ENCODE assay signal across 8 mouse cellular contexts in the genomic region with DNA sequence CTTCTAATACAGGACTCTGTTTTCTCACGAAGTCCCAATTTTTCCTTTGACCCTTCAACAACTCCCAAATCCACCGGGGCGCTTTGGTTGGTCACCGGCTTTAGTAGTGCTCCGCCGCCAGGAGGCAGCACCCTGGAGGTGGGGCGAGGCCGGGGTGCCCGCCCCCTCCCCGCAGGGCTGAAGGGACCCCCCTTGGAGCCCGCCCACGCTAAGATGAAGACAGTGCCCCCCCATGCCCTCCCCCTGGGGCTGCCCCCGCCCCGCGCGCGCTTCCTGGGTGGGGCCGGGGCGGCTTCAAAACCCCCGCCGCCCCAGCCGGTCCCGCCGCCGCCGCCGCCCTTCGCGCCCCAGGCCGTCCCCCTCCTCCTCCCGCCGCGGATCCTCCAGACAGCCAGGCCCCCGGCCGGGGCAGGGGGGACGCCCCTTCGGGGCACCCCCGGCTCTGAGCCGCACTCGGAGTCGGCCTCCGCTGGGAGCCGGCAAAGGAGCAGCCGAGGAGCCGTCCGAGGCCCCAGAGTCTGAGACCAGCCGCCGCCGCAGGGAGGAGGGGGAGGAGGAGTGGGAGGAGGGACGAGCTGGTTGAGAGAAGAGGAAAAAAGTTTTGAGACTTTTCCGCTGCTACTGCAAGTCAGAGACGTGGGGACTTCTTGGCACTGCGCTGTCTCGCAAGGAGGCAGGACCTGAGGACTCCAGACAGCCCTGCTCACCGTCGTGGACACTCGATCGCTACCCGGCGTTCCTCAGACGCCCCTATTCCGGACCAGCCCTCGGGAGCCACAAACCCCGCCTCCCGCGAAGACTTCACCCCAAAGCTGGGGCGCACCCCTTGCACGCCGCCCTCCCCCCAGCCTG. TPM values are rescaled to one million over a fixed set of nuclear protein-coding genes. Genes with fewer than 3 reads are reported as not detected.
DNase-seq lines count a peak whose midpoint lies in the region; ATAC-seq lines count a peak whose summit lies in the region.

Gene Tgfb1 (plus strand): TSS at position 323 of the 852 bp plus-strand sequence.

- H3K9ac ChIP-seq in forebrain, embryonic 13.5 days = peak within 1 kb of the TSS; percentile 59

- H3K4me2 ChIP-seq in forebrain, embryonic 13.5 days = peak within 1 kb of the TSS; percentile 66

- H3K4me1 ChIP-seq in forebrain, embryonic 13.5 days = peaks cover 39% of the 10 kb centered on the region
- H3K4me1 ChIP-seq in limb, embryonic 10.5 days = peaks cover 44% of the 10 kb centered on the region
- peaks cover 40% of the 10 kb centered on the region for H3K4me1 ChIP-seq in midbrain, embryonic 10.5 days

- peak; percentile 87 for DNase-seq in adrenal gland, postnatal 10 days
- DNase-seq in heart, postnatal 36 days = peak; percentile 85 to 91
- DNase-seq in limb, embryonic 10.5 days (ENCODE audit: low spot score) = peak; percentile 82
- peak; percentile 74 for DNase-seq in midbrain, embryonic 10.5 days (ENCODE audit: low spot score)
- peak; percentile 87 to 91 for DNase-seq in spleen, postnatal 10 days (ENCODE audit: low spot score in 2 of 2)
- no peak for DNase-seq in cerebellum, adult 11 months

- peaks cover 14% of the 10 kb centered on the region for H3K36me3 ChIP-seq in forebrain, embryonic 13.5 days (ENCODE audit: poor library complexity, severe bottlenecking)
- peaks cover 7% of the 10 kb centered on the region; the same call in 1 of the 2 replicates for H3K36me3 ChIP-seq in limb, embryonic 10.5 days
- peaks cover 14% of the 10 kb centered on the region; the same call in 1 of the 2 replicates for H3K36me3 ChIP-seq in midbrain, embryonic 10.5 days

- H3K9me3 ChIP-seq in forebrain, embryonic 13.5 days (replicated peaks) = no peaks in the 10 kb centered on the region
- no peaks in the 10 kb centered on the region for H3K9me3 ChIP-seq in limb, embryonic 10.5 days (replicated peaks)
- no peaks in the 10 kb centered on the region for H3K9me3 ChIP-seq in midbrain, embryonic 10.5 days (replicated peaks)

- no peak within 1 kb of the TSS for H3K27ac ChIP-seq in forebrain, embryonic 13.5 days
- H3K27ac ChIP-seq in limb, embryonic 10.5 days = peak within 1 kb of the TSS; percentile 79
- peak within 1 kb of the TSS; percentile 81 for H3K27ac ChIP-seq in midbrain, embryonic 10.5 days (replicated peaks)

- H3K4me3 ChIP-seq in forebrain, embryonic 13.5 days = peak within 1 kb of the TSS; percentile 45
- H3K4me3 ChIP-seq in limb, embryonic 10.5 days = peak within 1 kb of the TSS; percentile 57
- H3K4me3 ChIP-seq in midbrain, embryonic 10.5 days = peak within 1 kb of the TSS; percentile 63

- WGBS in forebrain, embryonic 13.5 days = under 1% methylated on average over 52 of the region's 69 CpGs
- WGBS in limb, embryonic 10.5 days = under 1% methylated on average over 68 of the region's 69 CpGs
- WGBS in midbrain, embryonic 10.5 days = under 1% methylated on average over 58 of the region's 69 CpGs

- ATAC-seq in CD4-positive, CD25-positive, alpha-beta regulatory T cell, adult 4 months = peak; percentile 21
- peak; percentile 50 for ATAC-seq in forebrain, embryonic 13.5 days

- intact Hi-C loops in heart, postnatal 36 days (cut with DNase I) = loop anchor here (1.0 kb wide), 1 partner anchor 31 kb away; no protein-coding TSS in a partner anchor

- peaks cover 70% of the 10 kb centered on the region for H3K27me3 ChIP-seq in forebrain, embryonic 13.5 days
- peaks cover 71% of the 10 kb centered on the region for H3K27me3 ChIP-seq in limb, embryonic 10.5 days (ENCODE audit: low read depth, poor library complexity, severe bottlenecking)
- H3K27me3 ChIP-seq in midbrain, embryonic 10.5 days (ENCODE audit: low read depth, poor library complexity, severe bottlenecking) = peaks cover 75% of the 10 kb centered on the region

RNA-seq across cellular contexts. Expression of gene Tgfb1, which starts in this region (rescaled TPM):
- polyA plus RNA-seq in CD4-positive, CD25-positive, alpha-beta regulatory T cell, adult 4 months (2017; shearing (Covaris generic)) = 1 to 10 TPM; 6.9 to 9.7 TPM
- 10 to 100 TPM; 48.7 to 49.6 TPM for total RNA-seq in adrenal gland, postnatal 10 days (2021)
- 0.34 and 0.52 TPM in 2 replicates for polyA plus RNA-seq in forebrain, embryonic 13.5 days (2015; fragmentation: Nextera tagmentation; extraction: Ambion mirVana)
- total RNA-seq in heart, postnatal 36 days (2021) = 10 to 100 TPM; 23.8 to 27.0 TPM
- 1.4 and 1.6 TPM in 2 replicates for polyA plus RNA-seq in limb, embryonic 10.5 days (2016; fragmentation: Nextera tagmentation; extraction: Ambion mirVana)
- 0.98 and 1.7 TPM in 2 replicates for polyA plus RNA-seq in midbrain, embryonic 10.5 days (2016; fragmentation: Nextera tagmentation; extraction: Ambion mirVana)

Comparison
In these comparisons a context has a peak if more than half of its experiments do, and no peak if none do; other contexts are left out.
1. Peak in ATAC-seq, H3K4me3 ChIP-seq, H3K9ac ChIP-seq and H3K4me2 ChIP-seq in forebrain, embryonic 13.5 days; RNA of the gene not detected or under 1 TPM.